8 mouse cellular contexts compared by ENCODE assay signal in genomic region chr5:135489695-135490294, GRCm38 (mm10). TPM values are rescaled to one million over a fixed set of nuclear protein-coding genes. Genes with fewer than 3 reads are reported as not detected.
A peak's percentile ranks its signal among the peaks of the same experiment; 100 is the strongest.
DNase-seq lines count a peak whose midpoint lies in the region; ATAC-seq and TF ChIP-seq lines count a peak whose summit lies in the region.

No protein-coding gene starts in this region.

- no peak for ATAC-seq in cerebellum, adult (ENCODE audit: insufficient number of reproducible peaks, low FRiP score, low TSS enrichment)
- peak; percentile 18; the same call in 1 of the 2 replicates for ATAC-seq in limb, embryonic 13.5 days (ENCODE audit: low FRiP score, low read depth)
- ATAC-seq in stomach, embryonic 15.5 days (ENCODE audit: insufficient read depth, low FRiP score, low read depth) = no peak

- no peaks in the 10 kb centered on the region for H3K4me1 ChIP-seq in cerebellum, adult 2 months (ENCODE audit: control insufficient read depth, insufficient read depth, low read length)
- H3K4me1 ChIP-seq in limb, embryonic 13.5 days = peaks cover 28% of the 10 kb centered on the region
- H3K4me1 ChIP-seq in stomach, embryonic 15.5 days = peaks cover 14% of the 10 kb centered on the region; the same call in 1 of the 2 replicates

- 0 out of 2 replicates have a peak, but pooled peaks cover 3% of the 10 kb centered on the region for H3K36me3 ChIP-seq in limb, embryonic 13.5 days
- H3K36me3 ChIP-seq in stomach, embryonic 15.5 days = no peaks in the 10 kb centered on the region

- H3K4me2 ChIP-seq in limb, embryonic 13.5 days (replicated peaks) = peak overlapping the region; percentile 92
- H3K4me2 ChIP-seq in stomach, embryonic 15.5 days = peak overlapping the region; percentile 85

- peak overlapping the region; percentile 63 for H3K4me3 ChIP-seq in cerebellum, adult 2 months (replicated peaks; ENCODE audit: insufficient read depth, low read depth, low read length)
- peak overlapping the region; percentile 70 for H3K4me3 ChIP-seq in limb, embryonic 13.5 days
- H3K4me3 ChIP-seq in stomach, embryonic 15.5 days (replicated peaks) = peak overlapping the region; percentile 65

- H3K9me3 ChIP-seq in limb, embryonic 13.5 days = no peaks in the 10 kb centered on the region
- no peaks in the 10 kb centered on the region for H3K9me3 ChIP-seq in stomach, embryonic 15.5 days

- 34% methylated on average over 13 of the region's 14 CpGs for WGBS in cerebellum, adult 2 months
- WGBS in limb, embryonic 13.5 days = 5% methylated on average over 14 of the region's 14 CpGs
- WGBS in stomach, embryonic 15.5 days = 13% methylated on average over 13 of the region's 14 CpGs

- no peak for TF ChIP-seq POLR2A in cerebellum, adult 2 months (IDR thresholded peaks at IDR 0.05; ENCODE audit: borderline replicate concordance, insufficient read depth, low read length)

- no peaks in the 10 kb centered on the region for H3K27me3 ChIP-seq in cerebellum, adult 2 months (ENCODE audit: control insufficient read depth, insufficient read depth, low read length)
- no peaks in the 10 kb centered on the region for H3K27me3 ChIP-seq in limb, embryonic 13.5 days
- no peaks in the 10 kb centered on the region for H3K27me3 ChIP-seq in stomach, embryonic 15.5 days (replicated peaks)

- TF ChIP-seq CTCF in cerebellum, adult 2 months (IDR thresholded peaks at IDR 0.05; ENCODE audit: borderline replicate concordance, insufficient read depth, low read depth, low read length) = no peak

- no peak overlapping the region for H3K27ac ChIP-seq in cerebellum, adult 2 months (ENCODE audit: insufficient read depth, low read length)
- H3K27ac ChIP-seq in limb, embryonic 13.5 days = peak overlapping the region; percentile 81
- H3K27ac ChIP-seq in stomach, embryonic 15.5 days = peak overlapping the region; percentile 87

- H3K9ac ChIP-seq in limb, embryonic 13.5 days = peak overlapping the region; percentile 80
- no peak overlapping the region for H3K9ac ChIP-seq in stomach, embryonic 15.5 days

- DNase-seq in cerebellum, adult 2 months = no peak
- DNase-seq in right cerebral cortex, postnatal 25 days = peak; percentile 31
- no peak for DNase-seq in right cerebral cortex, postnatal 36 days (ENCODE audit: low spot score in 2 of 2)
- no peak for DNase-seq in c-Kit-positive CD71-positive TER-119-positive erythroid progenitor cells, embryonic 14.5 days (ENCODE audit: low spot score)
- DNase-seq in adrenal gland, postnatal 10 days = no peak

RNA-seq across cellular contexts. Expression of gene Hip1, which starts 55.1 kb away (rescaled TPM):
- 32.3 and 35.2 TPM in 2 replicates for polyA plus RNA-seq in cerebellum, adult 2 months (2012; rRNA removed)
- polyA plus RNA-seq in limb, embryonic 13.5 days (2015; fragmentation: Nextera tagmentation; extraction: Ambion mirVana) = 41.3 and 48.5 TPM in 2 replicates
- polyA plus RNA-seq in stomach, embryonic 15.5 days (2015; fragmentation: Nextera tagmentation; extraction: Ambion mirVana) = 23.3 and 23.8 TPM in 2 replicates
- 10 to 100 TPM; 33.7 to 39.3 TPM for total RNA-seq in adrenal gland, postnatal 10 days (2021)
